Mouse (Mus musculus) liver, embryonic 14.5 days (tissue): ENCODE data around the gene Acbd4.

Source experiments
- CTCF ChIP-seq: IDR thresholded peaks from 2 replicates; pipeline ENCODE4 v1.5.1; 2016; ENCODE audit warnings: antibody characterized with exemption, low read depth, control low read depth
- EP300 ChIP-seq: IDR thresholded peaks from 2 replicates; pipeline ENCODE4 v1.6.1; 2016; ENCODE audit warnings: antibody characterized with exemption, low read depth

DNA sequence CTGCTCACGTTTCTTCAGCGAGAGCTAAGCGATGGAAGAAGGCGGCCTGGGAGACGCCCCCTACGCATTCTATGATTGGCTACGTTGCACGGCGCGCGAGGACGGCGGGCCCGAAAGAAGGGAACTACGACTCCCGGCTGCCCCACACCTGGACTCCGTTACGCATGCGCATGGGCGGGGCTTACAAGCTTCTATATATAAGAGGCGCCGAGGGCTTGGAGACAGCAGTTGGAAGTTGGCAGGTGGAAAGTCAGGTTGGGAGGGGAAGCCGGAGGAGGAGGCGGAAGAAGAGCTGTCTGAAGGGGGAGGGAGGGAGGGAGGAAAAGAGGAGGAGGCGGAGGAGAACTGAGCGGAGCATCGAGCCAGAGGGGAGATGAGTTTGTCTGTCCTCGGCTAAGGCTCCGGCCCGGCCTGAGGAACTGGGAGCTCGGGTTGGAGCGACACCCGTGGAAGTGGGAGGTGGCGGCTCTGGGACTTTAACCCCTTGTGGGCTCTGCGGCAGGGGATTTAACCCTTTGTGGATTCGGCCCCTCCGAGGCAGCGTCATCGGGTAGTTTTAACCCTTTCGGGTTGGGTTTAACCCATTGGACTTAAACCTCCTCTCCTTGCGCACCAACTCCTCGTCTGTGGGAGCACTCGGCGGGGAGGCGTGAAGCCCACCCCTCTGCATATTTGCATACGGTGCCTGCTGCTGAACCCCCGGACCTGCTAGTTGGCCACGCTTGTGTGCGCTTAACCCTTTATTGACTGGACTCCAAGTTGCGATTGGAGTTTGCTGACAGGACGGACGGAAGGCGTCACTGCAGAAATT is 14.7 kb downstream of the Acbd4 start, which contains the start of gene Hexim1:
- TF ChIP-seq CTCF (no peak), EP300 (no peak)
